Mouse (Mus musculus): ENCODE measurements at regions not wholly inside any gene's neighbourhood (a gene's known extent, or its start where the extent isn't known, plus 50 kb on each side); places are given as distances from the start of the nearest gene placed in this dataset.

DNA sequence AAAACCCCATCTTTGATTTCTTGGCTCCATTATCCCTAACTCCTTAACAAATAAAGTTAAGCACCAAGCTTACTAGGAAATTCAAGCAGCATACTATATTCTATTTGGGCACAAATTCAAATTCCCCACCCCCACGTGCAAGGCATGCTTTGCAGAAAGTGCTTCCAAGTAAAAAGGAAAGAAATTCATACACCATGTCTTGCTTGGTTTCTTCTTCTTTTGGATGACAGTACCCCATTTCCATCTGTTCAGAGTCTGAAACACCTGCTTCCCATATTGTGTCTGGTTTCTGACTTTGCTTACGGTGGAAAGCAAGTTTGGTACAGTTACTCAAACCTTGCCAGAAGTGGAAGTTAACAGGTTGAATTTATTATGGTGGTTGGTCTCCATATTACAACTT lies 353.5 kb downstream of the Nsun3 start:
- Histone ChIP-seq H3K27me3 (ENCODE audit: insufficient read depth, low read length) (no peaks in the 10 kb centered on the region), H3K9ac (replicated peaks; ENCODE audit: low read length, poor library complexity, severe bottlenecking) (no peak overlapping the region), H3K9me3 (ENCODE audit: low read length) (no peaks in the 10 kb centered on the region), H3K27ac (ENCODE audit: low read depth, low read length) (no peak overlapping the region), H3K4me1 (ENCODE audit: insufficient read depth, low read length) (no peaks in the 10 kb centered on the region), H3K4me2 (ENCODE audit: low read depth, low read length, poor library complexity, severe bottlenecking) (no peak overlapping the region), H3K36me3 (ENCODE audit: insufficient read depth, low read length) (no peaks in the 10 kb centered on the region), H3K4me3 (ENCODE audit: low read depth, low read length) (no peak overlapping the region)
- no peak for TF ChIP-seq CTCF (IDR thresholded peaks at IDR 0.05)
- no peak for ATAC-seq (ENCODE audit: low FRiP score)
- no peak for DNase-seq (ENCODE audit: low spot score)
- WGBS = 83% methylated on average over 2 of the region's 2 CpGs

DNA sequence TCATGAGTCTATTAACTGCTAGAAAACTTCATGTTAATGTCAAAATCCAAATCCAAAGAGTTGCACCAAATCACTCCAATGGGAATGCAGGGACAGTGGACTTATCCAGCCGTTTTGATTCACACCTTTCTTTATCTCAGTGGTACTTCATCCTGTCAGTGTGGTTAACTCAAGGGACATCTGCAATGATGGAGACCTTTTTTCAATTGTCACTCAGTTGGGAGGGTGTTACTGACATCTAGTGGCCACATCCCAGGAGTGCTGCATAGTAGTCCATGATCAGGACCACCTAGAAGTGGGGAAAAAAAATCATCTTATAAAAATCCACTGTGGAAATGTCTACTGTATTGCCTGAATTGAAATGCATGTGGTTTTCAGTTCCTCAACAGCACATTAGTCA lies 372.1 kb downstream of the Nsun3 start:
- H3K27ac ChIP-seq (ENCODE audit: low read depth, low read length) = no peak overlapping the region
- no peak overlapping the region for H3K4me3 ChIP-seq (ENCODE audit: low read depth, low read length)
- ATAC-seq (ENCODE audit: low FRiP score) (no peak), DNase-seq (ENCODE audit: low spot score) (peak; percentile 51)
- H3K4me1 ChIP-seq (ENCODE audit: insufficient read depth, low read length) = no peaks in the 10 kb centered on the region
- H3K9ac ChIP-seq (replicated peaks; ENCODE audit: low read length, poor library complexity, severe bottlenecking) = no peak overlapping the region
- 22% methylated on average over 1 of the region's 1 CpGs for WGBS
- H3K36me3 ChIP-seq (ENCODE audit: insufficient read depth, low read length) = no peaks in the 10 kb centered on the region
- no peaks in the 10 kb centered on the region for H3K27me3 ChIP-seq (ENCODE audit: insufficient read depth, low read length)
- H3K4me2 ChIP-seq (ENCODE audit: low read depth, low read length, poor library complexity, severe bottlenecking) = no peak overlapping the region
- no peaks in the 10 kb centered on the region for H3K9me3 ChIP-seq (ENCODE audit: low read length)
- TF ChIP-seq CTCF (IDR thresholded peaks at IDR 0.05) = peak; percentile 70

DNA sequence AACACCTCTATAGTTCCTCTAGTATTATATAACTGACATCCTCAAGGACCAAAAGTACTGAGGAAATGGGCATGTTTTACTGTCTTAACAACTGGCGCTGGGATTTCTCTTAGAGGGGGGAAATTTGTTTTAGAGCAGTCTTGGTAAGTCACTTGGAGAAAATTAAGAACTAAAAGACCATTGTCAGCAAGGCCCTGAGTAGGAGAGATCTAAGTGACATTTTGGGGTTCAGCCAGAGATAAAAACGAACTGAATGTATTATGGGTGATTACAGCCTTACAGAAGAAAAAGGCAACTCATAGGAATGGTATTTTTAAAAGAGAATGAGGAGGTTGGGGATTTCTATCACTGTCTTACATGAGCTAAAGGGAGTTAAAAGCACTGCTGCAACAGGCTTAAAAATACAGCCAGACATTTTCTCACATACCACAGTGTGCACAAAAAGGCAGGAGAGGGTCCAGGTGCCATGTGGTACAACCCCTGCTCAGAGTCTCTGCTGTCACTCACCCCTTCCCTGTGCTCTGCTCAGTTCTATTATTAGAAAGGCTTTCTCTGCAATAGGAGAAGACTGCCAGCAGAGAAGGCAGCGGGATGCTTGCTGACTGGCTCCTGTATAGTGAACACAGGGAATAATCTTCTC lies 379.0 kb downstream of the Nsun3 start:
- no peak overlapping the region for H3K9ac ChIP-seq (replicated peaks; ENCODE audit: low read length, poor library complexity, severe bottlenecking)
- ATAC-seq (ENCODE audit: low FRiP score) (peak; percentile 54; the same call in 1 of the 2 replicates), DNase-seq (ENCODE audit: low spot score) (peak; percentile 17)
- H3K9me3 ChIP-seq (ENCODE audit: low read length) = no peaks in the 10 kb centered on the region
- no peaks in the 10 kb centered on the region for H3K27me3 ChIP-seq (ENCODE audit: insufficient read depth, low read length)
- TF ChIP-seq CTCF (IDR thresholded peaks at IDR 0.05) = no peak
- no peak overlapping the region for H3K4me3 ChIP-seq (ENCODE audit: low read depth, low read length)
- 59% methylated on average over 3 of the region's 3 CpGs for WGBS
- H3K4me2 ChIP-seq (ENCODE audit: low read depth, low read length, poor library complexity, severe bottlenecking) = no peak overlapping the region
- no peaks in the 10 kb centered on the region for H3K4me1 ChIP-seq (ENCODE audit: insufficient read depth, low read length)
- 0 out of 2 replicates have a peak overlapping the region, but pooled peaks have one; percentile 19 for H3K27ac ChIP-seq (ENCODE audit: low read depth, low read length)
- H3K36me3 ChIP-seq (ENCODE audit: insufficient read depth, low read length) = no peaks in the 10 kb centered on the region

DNA sequence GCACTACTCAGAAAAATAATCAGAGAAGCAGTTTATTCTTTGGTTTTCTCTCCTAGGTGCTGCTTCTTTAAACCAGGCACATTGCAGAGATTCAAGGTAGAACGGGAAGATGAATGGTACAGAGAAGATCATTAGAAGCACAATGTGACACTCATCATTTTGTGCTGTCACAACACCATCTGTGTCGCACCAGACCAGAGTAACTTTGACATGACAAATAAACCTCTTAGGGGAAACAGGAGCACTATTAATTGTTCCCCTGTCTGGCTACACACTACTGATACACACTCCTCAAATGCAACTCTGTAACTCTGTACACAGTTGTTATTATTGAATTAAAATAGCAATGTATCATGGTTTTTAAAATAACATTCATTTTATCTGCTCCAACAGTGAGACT lies 380.2 kb downstream of the Nsun3 start:
- Histone ChIP-seq H3K4me1 (ENCODE audit: insufficient read depth, low read length) (no peaks in the 10 kb centered on the region), H3K9me3 (ENCODE audit: low read length) (no peaks in the 10 kb centered on the region), H3K27ac (ENCODE audit: low read depth, low read length) (no peak overlapping the region), H3K4me2 (ENCODE audit: low read depth, low read length, poor library complexity, severe bottlenecking) (no peak overlapping the region), H3K36me3 (ENCODE audit: insufficient read depth, low read length) (no peaks in the 10 kb centered on the region), H3K27me3 (ENCODE audit: insufficient read depth, low read length) (no peaks in the 10 kb centered on the region), H3K9ac (replicated peaks; ENCODE audit: low read length, poor library complexity, severe bottlenecking) (no peak overlapping the region), H3K4me3 (ENCODE audit: low read depth, low read length) (no peak overlapping the region)
- no peak for ATAC-seq (ENCODE audit: low FRiP score)
- DNase-seq (ENCODE audit: low spot score) = no peak
- no peak for TF ChIP-seq CTCF (IDR thresholded peaks at IDR 0.05)
- 83% methylated on average over 2 of the region's 2 CpGs for WGBS

DNA sequence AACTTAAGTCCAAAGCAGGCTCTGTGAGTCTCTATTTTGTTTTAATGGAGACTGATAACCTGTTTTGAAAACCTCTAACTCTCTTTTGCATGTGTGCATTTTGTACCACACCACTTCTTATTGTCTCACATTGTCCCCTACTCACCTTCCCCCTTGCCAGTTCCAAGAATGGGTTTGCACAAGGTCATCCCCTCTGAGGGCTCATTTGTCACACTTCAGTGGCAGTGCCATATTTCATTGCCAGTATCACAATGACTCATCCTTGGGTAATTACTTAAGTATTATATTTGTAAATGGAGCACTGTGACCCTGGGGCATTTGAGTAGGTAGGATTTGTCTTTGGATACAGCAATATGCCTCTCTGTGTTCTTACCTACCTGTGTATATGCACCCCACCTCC lies 429.3 kb downstream of the Nsun3 start:
- no peaks in the 10 kb centered on the region for H3K4me1 ChIP-seq (ENCODE audit: insufficient read depth, low read length)
- H3K27ac ChIP-seq (ENCODE audit: low read depth, low read length) = no peak overlapping the region
- no peak overlapping the region for H3K9ac ChIP-seq (replicated peaks; ENCODE audit: low read length, poor library complexity, severe bottlenecking)
- no peaks in the 10 kb centered on the region for H3K27me3 ChIP-seq (ENCODE audit: insufficient read depth, low read length)
- H3K4me2 ChIP-seq (ENCODE audit: low read depth, low read length, poor library complexity, severe bottlenecking) = no peak overlapping the region
- H3K36me3 ChIP-seq (ENCODE audit: insufficient read depth, low read length) = no peaks in the 10 kb centered on the region
- no peak overlapping the region for H3K4me3 ChIP-seq (ENCODE audit: low read depth, low read length)
- ATAC-seq (ENCODE audit: low FRiP score) (no peak), DNase-seq (ENCODE audit: low spot score) (no peak)
- H3K9me3 ChIP-seq (ENCODE audit: low read length) = no peaks in the 10 kb centered on the region
- no peak for TF ChIP-seq CTCF (IDR thresholded peaks at IDR 0.05)

DNA sequence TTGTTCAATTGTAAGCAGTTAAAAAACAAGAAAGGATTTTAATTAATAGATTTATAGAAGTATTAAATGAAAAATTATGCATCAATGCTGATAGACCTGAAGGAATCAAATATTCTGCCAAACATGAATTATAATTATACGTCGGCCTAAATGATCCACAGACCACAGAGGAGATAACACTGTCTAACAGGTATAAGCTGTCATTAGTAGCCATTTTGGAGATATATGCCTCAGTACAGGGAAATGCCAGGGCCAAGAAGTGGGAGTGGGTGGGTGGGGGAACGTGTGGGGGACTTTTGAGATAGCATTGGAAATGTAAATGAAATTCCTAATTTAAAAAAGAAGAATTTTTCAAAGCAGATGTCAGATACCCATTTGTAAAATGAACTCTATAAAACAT lies 430.3 kb downstream of the Nsun3 start:
- peak; percentile 65; the same call in 1 of the 2 replicates for ATAC-seq (ENCODE audit: low FRiP score)
- Histone ChIP-seq H3K4me2 (ENCODE audit: low read depth, low read length, poor library complexity, severe bottlenecking) (no peak overlapping the region), H3K9ac (replicated peaks; ENCODE audit: low read length, poor library complexity, severe bottlenecking) (no peak overlapping the region), H3K4me1 (ENCODE audit: insufficient read depth, low read length) (no peaks in the 10 kb centered on the region), H3K4me3 (ENCODE audit: low read depth, low read length) (no peak overlapping the region), H3K27ac (ENCODE audit: low read depth, low read length) (no peak overlapping the region), H3K9me3 (ENCODE audit: low read length) (no peaks in the 10 kb centered on the region), H3K36me3 (ENCODE audit: insufficient read depth, low read length) (no peaks in the 10 kb centered on the region), H3K27me3 (ENCODE audit: insufficient read depth, low read length) (no peaks in the 10 kb centered on the region)
- 67% methylated on average over 3 of the region's 3 CpGs for WGBS
- TF ChIP-seq CTCF (IDR thresholded peaks at IDR 0.05) = no peak
- DNase-seq (ENCODE audit: low spot score) = no peak
